Mouse (Mus musculus) left cerebral cortex, adult 9 months (tissue): ENCODE data around the gene Gemin4.

ENCODE experiments used
- DNase-seq, 2 experiments: peaks; one replicate each; pipeline ENCODE4 v3.0.0; 2022; ENCODE audit warnings: low spot score in 2 of 2

The Gemin4 gene

GRCm38 (mm10) chr11:76217390-76217800 is at the start of gene Gemin4, which contains the start of gene Dbil5:
Gemin4 (minus strand) TSS chr11:76217664.
Dbil5 (plus strand) TSS chr11:76217608.
- DNase-seq: peak; percentile 90 to 97

- DNase-seq: no peak
These were observed 45.3 kb upstream of the Gemin4 start for GRCm38 (mm10) chr11:76262611-76263351.

GRCm38 (mm10) chr11:76261224-76261623 is 43.8 kb upstream of the Gemin4 start:
- no peak for DNase-seq

- DNase-seq: no peak
These were observed 43.0 kb upstream of the Gemin4 start for GRCm38 (mm10) chr11:76260208-76261050.

- no peak for DNase-seq
These were observed 41.0 kb upstream of the Gemin4 start for GRCm38 (mm10) chr11:76258511-76258910.

- DNase-seq: no peak
These were observed 39.9 kb upstream of the Gemin4 start for GRCm38 (mm10) chr11:76257386-76257785.

GRCm38 (mm10) chr11:76256129-76256528 is 38.7 kb upstream of the Gemin4 start:
- DNase-seq: no peak

- peak; percentile 20 to 47 for DNase-seq
These were observed 38.1 kb upstream of the Gemin4 start for GRCm38 (mm10) chr11:76255431-76256001.

- no peak for DNase-seq
These were observed 36.4 kb upstream of the Gemin4 start for GRCm38 (mm10) chr11:76253918-76254264.

GRCm38 (mm10) chr11:76253145-76253917 is 35.9 kb upstream of the Gemin4 start:
- DNase-seq: peak in 1 of 2 experiments; percentile 88

GRCm38 (mm10) chr11:76252036-76252435 is 34.6 kb upstream of the Gemin4 start:
- no peak for DNase-seq

- DNase-seq: no peak
These were observed 29.8 kb upstream of the Gemin4 start for GRCm38 (mm10) chr11:76247239-76247638.

GRCm38 (mm10) chr11:76246439-76246838 is 29.0 kb upstream of the Gemin4 start:
- DNase-seq: no peak

- no peak for DNase-seq
These were observed 26.5 kb upstream of the Gemin4 start for GRCm38 (mm10) chr11:76243811-76244546.

GRCm38 (mm10) chr11:76242901-76243810 is 25.7 kb upstream of the Gemin4 start, which contains the start of the genes Mrm3 and Glod4:
Mrm3 (plus strand) TSS chr11:76243715.
Glod4 (minus strand) TSS chr11:76243725.
- peak; percentile 61 to 92 for DNase-seq

GRCm38 (mm10) chr11:76239750-76240149 is 22.3 kb upstream of the Gemin4 start:
- DNase-seq: no peak

- DNase-seq: no peak
These were observed 18.7 kb upstream of the Gemin4 start for GRCm38 (mm10) chr11:76236136-76236535.

GRCm38 (mm10) chr11:76225051-76225450 is 7.6 kb upstream of the Gemin4 start:
- no peak for DNase-seq

GRCm38 (mm10) chr11:76224631-76225030 is 7.2 kb upstream of the Gemin4 start:
- DNase-seq: no peak
